Mouse (Mus musculus) MEL (cell line): ENCODE measurements around the gene Tpp1. TPM values are rescaled to one million over a fixed set of nuclear protein-coding genes. Genes with fewer than 3 reads are reported as not detected.

Experiments used
- DNase-seq: peaks from one replicate; pipeline ENCODE4 v3.0.0; 2011; ENCODE audit warnings: low read depth, low spot score
- H3K27ac ChIP-seq: 2 replicates; pipeline ENCODE4 v1.5.1; 2012; ENCODE audit warnings: low read depth, mild to moderate bottlenecking, control low read depth, low read length, moderate library complexity; ENCODE audit not compliant: control insufficient read depth
- H3K27me3 ChIP-seq, 2 experiments: fragments of 150-350 bp in 1 of 2; sonication (generic) in 1 of 2; 2 replicates each; pipeline ENCODE4 v1.6.1; 2012; ENCODE audit warnings: low read length in 2 of 2, mild to moderate bottlenecking in 2 of 2, improper control_type of control experiment in 1 of 2, moderate library complexity in 1 of 2; ENCODE audit not compliant: insufficient read depth in 2 of 2, control insufficient read depth in 1 of 2
- H3K36me3 ChIP-seq, 2 experiments: 2 replicates each; pipeline ENCODE4 v1.6.1; 2012 to 2014; ENCODE audit warnings: low read length in 2 of 2, improper control_type of control experiment in 1 of 2, inconsistent platforms in 1 of 2, mild to moderate bottlenecking in 1 of 2; ENCODE audit not compliant: insufficient read depth in 2 of 2, control insufficient read depth in 1 of 2
- H3K4me1 ChIP-seq, 2 experiments: fragments of 150-350 bp in 1 of 2; sonication (generic) in 1 of 2; 2 replicates each; pipeline ENCODE4 v1.6.1; 2012; ENCODE audit warnings: low read length in 2 of 2, improper control_type of control experiment in 1 of 2, mild to moderate bottlenecking in 1 of 2; ENCODE audit not compliant: insufficient read depth in 2 of 2, control insufficient read depth in 1 of 2
- H3K4me3 ChIP-seq, 2 experiments: fragments of 150-350 bp in 1 of 2; sonication (generic) in 1 of 2; 2 replicates each; pipeline ENCODE4 v1.5.1; 2012; ENCODE audit warnings: low read depth in 2 of 2, low read length in 2 of 2, mild to moderate bottlenecking in 2 of 2, moderate library complexity in 2 of 2, control low read depth in 1 of 2, improper control_type of control experiment in 1 of 2; ENCODE audit not compliant: control insufficient read depth in 1 of 2, insufficient read depth in 1 of 2
- H3K79me2 ChIP-seq: 2 replicates; pipeline ENCODE4 v1.6.1; 2012; ENCODE audit warnings: mild to moderate bottlenecking, low read length, moderate library complexity; ENCODE audit not compliant: control insufficient read depth, poor library complexity, insufficient read depth
- H3K9ac ChIP-seq: 2 replicates; pipeline ENCODE4 v1.6.1; 2012; ENCODE audit warnings: low read depth, mild to moderate bottlenecking, control low read depth, low read length, moderate library complexity; ENCODE audit not compliant: control insufficient read depth, poor library complexity, severe bottlenecking
- H3K9me3 ChIP-seq: fragments of 150-350 bp; sonication (generic); replicated peaks from 2 replicates; pipeline ENCODE4 v1.6.1; 2012; ENCODE audit warnings: mild to moderate bottlenecking, low read length, improper control_type of control experiment, moderate library complexity; ENCODE audit not compliant: insufficient read depth
- BHLHE40 ChIP-seq: IDR thresholded peaks from 2 replicates; pipeline ENCODE4 v1.6.1; 2012; ENCODE audit warnings: low read depth, mild to moderate bottlenecking, inconsistent platforms, low read length, improper control_type of control experiment, borderline replicate concordance
- CHD1 ChIP-seq: IDR thresholded peaks from 2 replicates; pipeline ENCODE4 v1.6.1; 2012; ENCODE audit warnings: low read depth, mild to moderate bottlenecking, inconsistent platforms, low read length, improper control_type of control experiment
- CTCF ChIP-seq, 3 experiments: IDR thresholded peaks in 2 of 3; conservative IDR thresholded peaks in 1 of 3; 2 replicates each; pipeline ENCODE4 v1.5.1; 2011 to 2012; ENCODE audit warnings: low read length in 3 of 3, low read depth in 2 of 3, mild to moderate bottlenecking in 2 of 3, improper control_type of control experiment in 1 of 3, inconsistent platforms in 1 of 3, mixed read lengths in 1 of 3, moderate library complexity in 1 of 3; ENCODE audit not compliant: control insufficient read depth in 1 of 3, insufficient read depth in 1 of 3, poor library complexity in 1 of 3, severe bottlenecking in 1 of 3
- E2F4 ChIP-seq: IDR thresholded peaks from 2 replicates; pipeline ENCODE4 v1.6.1; 2011; ENCODE audit warnings: low read depth, low read length, improper control_type of control experiment, borderline replicate concordance
- ELF1 ChIP-seq: IDR thresholded peaks from 2 replicates; pipeline ENCODE4 v1.6.1; 2014; ENCODE audit warnings: low read depth, mild to moderate bottlenecking, inconsistent platforms, low read length, improper control_type of control experiment, moderate library complexity
- ETS1 ChIP-seq: IDR thresholded peaks from 2 replicates; pipeline ENCODE4 v1.6.1; 2012; ENCODE audit warnings: low read depth, mild to moderate bottlenecking, inconsistent platforms, low read length, improper control_type of control experiment, moderate library complexity
- GABPA ChIP-seq: IDR thresholded peaks from 2 replicates; pipeline ENCODE4 v1.6.1; 2012; ENCODE audit warnings: low read depth, mild to moderate bottlenecking, inconsistent platforms, low read length, improper control_type of control experiment, moderate library complexity
- HCFC1 ChIP-seq: IDR thresholded peaks from 2 replicates; pipeline ENCODE4 v1.6.1; 2012; ENCODE audit warnings: low read depth, mild to moderate bottlenecking, inconsistent platforms, low read length, improper control_type of control experiment, moderate library complexity
- MYB ChIP-seq: IDR thresholded peaks from 2 replicates; pipeline ENCODE4 v1.6.1; 2011; ENCODE audit warnings: mild to moderate bottlenecking, low read depth, low read length, improper control_type of control experiment
- NRF1 ChIP-seq: IDR thresholded peaks from 2 replicates; pipeline ENCODE4 v1.6.1; 2014; ENCODE audit warnings: low read depth, mild to moderate bottlenecking, inconsistent platforms, low read length, improper control_type of control experiment, moderate library complexity; ENCODE audit not compliant: poor library complexity, insufficient read depth, severe bottlenecking
- POLR2AphosphoS5 ChIP-seq: IDR thresholded peaks from 2 replicates; pipeline ENCODE4 v1.6.1; 2012; ENCODE audit warnings: low read depth, borderline replicate concordance, mild to moderate bottlenecking, inconsistent platforms, low read length, moderate library complexity, mixed read lengths
- RAD21 ChIP-seq: IDR thresholded peaks from 2 replicates; pipeline ENCODE4 v1.6.1; 2011; ENCODE audit warnings: mild to moderate bottlenecking, low read depth, low read length, improper control_type of control experiment
- RCOR1 ChIP-seq: IDR thresholded peaks from 2 replicates; pipeline ENCODE4 v1.6.1; 2012; ENCODE audit warnings: low read depth, mild to moderate bottlenecking, inconsistent platforms, low read length, improper control_type of control experiment
- TBP ChIP-seq: IDR thresholded peaks from 2 replicates; pipeline ENCODE4 v1.8.0; 2011; ENCODE audit warnings: low read depth, low read length, improper control_type of control experiment
- TCF12 ChIP-seq: IDR thresholded peaks from 2 replicates; pipeline ENCODE4 v1.6.1; 2014; ENCODE audit warnings: low read depth, mild to moderate bottlenecking, inconsistent platforms, low read length, improper control_type of control experiment, moderate library complexity
- ZC3H11A ChIP-seq: IDR thresholded peaks from 2 replicates; pipeline ENCODE4 v1.6.1; 2012; ENCODE audit warnings: low read depth, mild to moderate bottlenecking, inconsistent platforms, low read length, improper control_type of control experiment
- polyA plus RNA-seq, 2 experiments: library from polyadenylated mRNA; stranded (reverse) in 1 of 2; unstranded in 1 of 2; fragments of >175 nt in 1 of 2; fragments of >200 nt in 1 of 2; gene quantifications; 2 replicates each; pipeline versions ENCODE4 v1.2.1 to v1.2.4; 2012; ENCODE audit warnings: low replicate concordance in 2 of 2, low read depth in 1 of 2; ENCODE audit not compliant: insufficient read length in 2 of 2, insufficient read depth in 1 of 2, missing spikeins in 1 of 2
- total RNA-seq: library from RNA; depleted of rRNA; stranded (reverse); fragments of 300-350 nt; gene quantifications from 2 replicates; pipeline ENCODE4 v1.2.3, GENCODE M21; 2012

The Tpp1 gene
- total and polyA plus RNA-seq, 3 experiments, result 17.5 to 45.4 TPM; not detected in 1

- DNase-seq, result no peak
- H3K36me3 ChIP-seq, result no peaks in the 10 kb centered on the region
- peaks cover 0 to 2% of the 10 kb centered on the region in 2 experiments; a peak in 2 of 4 replicates for H3K27me3 ChIP-seq
- H3K79me2 ChIP-seq, result no peaks in the 10 kb centered on the region
- H3K9me3 ChIP-seq, result no peaks in the 10 kb centered on the region
- no peak overlapping the region for H3K9ac ChIP-seq
- no peak overlapping the region for H3K27ac ChIP-seq
- peaks cover 0 to 2% of the 10 kb centered on the region in 2 experiments; a peak in 1 of 4 replicates for H3K4me1 ChIP-seq
- H3K4me3 ChIP-seq, result no peak overlapping the region
- TF ChIP-seq ELF1 (no peak), RAD21 (no peak), ZC3H11A (no peak), ETS1 (no peak), TBP (no peak), POLR2AphosphoS5 (no peak), BHLHE40 (no peak), CHD1 (no peak), E2F4 (no peak), TCF12 (no peak), HCFC1 (no peak), MYB (no peak), NRF1 (no peak), RCOR1 (no peak)
Measured at GRCm38 (mm10) chr7:105764331-105764730, 12.3 kb upstream of the Tpp1 start.

GRCm38 (mm10) chr7:105762517-105763270, 10.7 kb upstream of the Tpp1 start:
- H3K27me3 ChIP-seq, result peaks cover 0 to 2% of the 10 kb centered on the region in 2 experiments; a peak in 1 of 4 replicates
- no peak overlapping the region for H3K4me3 ChIP-seq
- peaks cover 0 to 5% of the 10 kb centered on the region in 2 experiments; a peak in 1 of 4 replicates for H3K36me3 ChIP-seq
- peaks cover 6 to 10% of the 10 kb centered on the region in 2 experiments; a peak in 3 of 4 replicates for H3K4me1 ChIP-seq
- no peaks in the 10 kb centered on the region for H3K79me2 ChIP-seq
- DNase-seq, result no peak
- no peak for TF ChIP-seq CTCF (IDR thresholded peaks at IDR 0.05 in 2 of 3, conservative IDR thresholded peaks at IDR 0.05 in 1 of 3; ENCODE audit: control insufficient read depth in 1 of 3, insufficient read depth in 1 of 3, low read depth in 2 of 3, low read length in 3 of 3, poor library complexity in 1 of 3, severe bottlenecking in 1 of 3)
- no peak for TF ChIP-seq GABPA
- H3K9ac ChIP-seq, result no peak overlapping the region
- no peaks in the 10 kb centered on the region for H3K9me3 ChIP-seq
- H3K27ac ChIP-seq, result no peak overlapping the region
